Mouse (Mus musculus): ENCODE results near the gene Specc1. TPM values are rescaled to one million over a fixed set of nuclear protein-coding genes. Genes with fewer than 3 reads are reported as not detected.

Specc1 gene
- polyA plus RNA-seq, 1 experiment from 2014 or later = 12.0 TPM

- no peak overlapping the region for H3K4me2 ChIP-seq
- no peaks in the 10 kb centered on the region for H3K36me3 ChIP-seq
- no peak overlapping the region for H3K4me3 ChIP-seq
- WGBS = 55% methylated on average over 8 of the region's 8 CpGs
- no peak overlapping the region for H3K9ac ChIP-seq
- ATAC-seq (ENCODE audit: borderline replicate concordance, extremely low read depth, low FRiP score, low TSS enrichment) = no peak
- H3K27me3 ChIP-seq = no peaks in the 10 kb centered on the region
- H3K27ac ChIP-seq = no peak overlapping the region
- H3K9me3 ChIP-seq = no peaks in the 10 kb centered on the region
- peaks cover 8% of the 10 kb centered on the region; the same call in 1 of the 2 replicates for H3K4me1 ChIP-seq
Measured at GRCm38 (mm10) chr11:62268381-62268780, 311.8 kb downstream of the Specc1 start.

- no peaks in the 10 kb centered on the region for H3K9me3 ChIP-seq
- no peak overlapping the region for H3K27ac ChIP-seq
- no peak overlapping the region for H3K4me2 ChIP-seq
- no peaks in the 10 kb centered on the region for H3K36me3 ChIP-seq
- no peak overlapping the region for H3K9ac ChIP-seq
- 63% methylated on average over 12 of the region's 12 CpGs for WGBS
- no peak for ATAC-seq (ENCODE audit: borderline replicate concordance, extremely low read depth, low FRiP score, low TSS enrichment)
- H3K4me3 ChIP-seq = no peak overlapping the region
- no peaks in the 10 kb centered on the region for H3K27me3 ChIP-seq
- H3K4me1 ChIP-seq = peaks cover under 1% of the 10 kb centered on the region; the same call in 1 of the 2 replicates
Measured at GRCm38 (mm10) chr11:62269097-62269496, 312.5 kb downstream of the Specc1 start.

GRCm38 (mm10) chr11:62270851-62271250, 314.3 kb downstream of the Specc1 start:
- WGBS = 35% methylated on average over 5 of the region's 5 CpGs
- ATAC-seq (ENCODE audit: borderline replicate concordance, extremely low read depth, low FRiP score, low TSS enrichment) = no peak

More at GRCm38 (mm10) chr11:62270851-62271250, 314.3 kb downstream of the Specc1 start:
- Histone ChIP-seq H3K27me3 (no peaks in the 10 kb centered on the region), H3K4me2 (no peak overlapping the region), H3K27ac (no peak overlapping the region), H3K9me3 (no peaks in the 10 kb centered on the region), H3K36me3 (no peaks in the 10 kb centered on the region), H3K9ac (no peak overlapping the region), H3K4me1 (no peaks in the 10 kb centered on the region), H3K4me3 (no peak overlapping the region)

Other genes with a start within 250 kb of the Specc1 start
- not detected in 2 replicates for gene Slc5a10, start 235.9 kb upstream of the Specc1 start, polyA plus RNA-seq (2015; fragmentation: Nextera tagmentation; extraction: Ambion mirVana)
- gene Prpsap2, start 194.7 kb upstream of the Specc1 start, polyA plus RNA-seq (2015; fragmentation: Nextera tagmentation; extraction: Ambion mirVana) = 31.0 and 34.0 TPM in 2 replicates
- gene Ulk2, start 101.7 kb upstream of the Specc1 start, polyA plus RNA-seq (2015; fragmentation: Nextera tagmentation; extraction: Ambion mirVana) = 12.0 and 12.2 TPM in 2 replicates
- gene Akap10, start 26.5 kb upstream of the Specc1 start, polyA plus RNA-seq (2015; fragmentation: Nextera tagmentation; extraction: Ambion mirVana) = 14.8 and 17.7 TPM in 2 replicates